In the genomic region with DNA sequence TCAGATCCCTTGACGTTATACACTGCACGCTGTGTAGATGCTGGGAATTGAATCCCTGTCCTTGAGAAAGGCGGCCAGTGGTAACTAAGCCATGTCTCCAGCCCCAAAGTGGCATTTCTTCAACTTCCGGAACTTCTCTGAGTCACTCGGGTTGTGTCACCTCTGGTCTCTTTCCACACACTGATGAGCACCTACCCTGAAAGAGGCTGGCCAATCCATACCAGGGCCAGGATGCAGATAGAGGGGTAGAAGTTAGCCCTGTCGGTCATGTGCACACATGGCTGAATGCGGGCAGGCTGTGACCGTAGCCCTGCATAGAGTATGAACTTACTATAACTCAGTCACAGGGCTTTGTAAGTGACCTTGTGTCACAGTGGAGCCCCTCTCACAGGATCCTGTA, we compare ENCODE assay signal across 9 mouse cellular contexts. TPM values are rescaled to one million over a fixed set of nuclear protein-coding genes. Genes with fewer than 3 reads are reported as not detected.
DNase-seq lines count a peak whose midpoint lies in the region; ATAC-seq and TF ChIP-seq lines count a peak whose summit lies in the region.
"Had no signal": no experiment of that assay in that cellular context is flagged by ENCODE, and none has a peak within 500 bp of the region (broad histone marks: within the 10 kb centered on the region; RNA-seq: fewer than 3 reads in every experiment).

No protein-coding gene starts in this region.

- no peaks in the 10 kb centered on the region for H3K9me3 ChIP-seq in heart, embryonic 15.5 days (replicated peaks)
- no peaks in the 10 kb centered on the region for H3K9me3 ChIP-seq in MEL (replicated peaks; ENCODE audit: insufficient read depth, low read length)
- no peaks in the 10 kb centered on the region for H3K9me3 ChIP-seq in intestine, embryonic 16.5 days (ENCODE audit: control insufficient read depth, low read length)

- no peaks in the 10 kb centered on the region for H3K27me3 ChIP-seq in heart, embryonic 15.5 days
- no peaks in the 10 kb centered on the region for H3K27me3 ChIP-seq in MEL (ENCODE audit: control insufficient read depth in 1 of 2, insufficient read depth in 2 of 2, low read length in 2 of 2)
- H3K27me3 ChIP-seq in intestine, embryonic 16.5 days (replicated peaks; ENCODE audit: control insufficient read depth, insufficient read depth, low read length) = no peaks in the 10 kb centered on the region

- peak overlapping the region; percentile 96 for H3K27ac ChIP-seq in heart, embryonic 15.5 days
- H3K27ac ChIP-seq in MEL (ENCODE audit: control insufficient read depth, low read depth, low read length) = no peak overlapping the region
- H3K27ac ChIP-seq in intestine, embryonic 16.5 days (ENCODE audit: low read length) = peak overlapping the region; percentile 65

- TF ChIP-seq POLR2A in MEL (IDR thresholded peaks at IDR 0.05; ENCODE audit: control insufficient read depth in 1 of 2, insufficient read depth in 1 of 2, low read depth in 1 of 2, low read length in 2 of 2, poor library complexity in 1 of 2) = no peak

- no peak for TF ChIP-seq EP300 in MEL (IDR thresholded peaks at IDR 0.05; ENCODE audit: low read depth in 1 of 2, low read length in 2 of 2)

- no peak for DNase-seq in heart, adult 18-20 months
- DNase-seq in MEL (ENCODE audit: low read depth, low spot score) = no peak
- DNase-seq in naive thymus-derived CD4-positive, alpha-beta T cell, adult 2 months (ENCODE audit: low read depth) = peak; percentile 65
- DNase-seq in frontal cortex, postnatal 14 days (ENCODE audit: low spot score in 2 of 2) = no peak
- DNase-seq in layer of hippocampus, postnatal 25 days (ENCODE audit: extremely low spot score in 1 of 2, low spot score in 1 of 2) = no peak
- no peak for DNase-seq in embryo, embryonic 9.5 days (ENCODE audit: extremely low spot score)
- DNase-seq: cerebellum, postnatal 36 days had no signal

- H3K4me1 ChIP-seq in heart, embryonic 15.5 days (replicated peaks) = peaks cover 80% of the 10 kb centered on the region
- H3K4me1 ChIP-seq in MEL (ENCODE audit: control insufficient read depth in 1 of 2, insufficient read depth in 2 of 2, low read length in 2 of 2) = peaks cover 15 to 50% of the 10 kb centered on the region in 2 experiments
- peaks cover 67% of the 10 kb centered on the region for H3K4me1 ChIP-seq in intestine, embryonic 16.5 days (ENCODE audit: control insufficient read depth, insufficient read depth, low read length)

- no peak for ATAC-seq in heart, embryonic 15.5 days (replicated peaks; ENCODE audit: insufficient number of reproducible peaks, insufficient read depth, low FRiP score, low read depth)
- ATAC-seq in intestine, embryonic 16.5 days = no peak

- 51% methylated on average over 8 of the region's 8 CpGs for WGBS in heart, embryonic 15.5 days
- WGBS in intestine, embryonic 16.5 days = 79% methylated on average over 8 of the region's 8 CpGs

- no peaks in the 10 kb centered on the region for H3K36me3 ChIP-seq in heart, embryonic 15.5 days
- peaks cover 0 to 32% of the 10 kb centered on the region in 2 experiments; a peak in 3 of 4 replicates for H3K36me3 ChIP-seq in MEL (ENCODE audit: control insufficient read depth in 1 of 2, insufficient read depth in 2 of 2, low read length in 2 of 2)
- H3K36me3 ChIP-seq in intestine, embryonic 16.5 days (ENCODE audit: control insufficient read depth, insufficient read depth, low read length) = no peaks in the 10 kb centered on the region

- no peak for TF ChIP-seq CTCF in MEL (IDR thresholded peaks at IDR 0.05 in 2 of 3, conservative IDR thresholded peaks at IDR 0.05 in 1 of 3; ENCODE audit: control insufficient read depth in 1 of 3, insufficient read depth in 1 of 3, low read depth in 2 of 3, low read length in 3 of 3, poor library complexity in 1 of 3, severe bottlenecking in 1 of 3)

- H3K4me2 ChIP-seq in heart, embryonic 15.5 days = peak overlapping the region; percentile 90
- H3K4me2 ChIP-seq in intestine, embryonic 16.5 days (ENCODE audit: low read depth, low read length) = peak overlapping the region; percentile 83

- H3K79me2 ChIP-seq in MEL (ENCODE audit: control insufficient read depth, insufficient read depth, low read length, poor library complexity) = peaks cover 17% of the 10 kb centered on the region

- H3K4me3 ChIP-seq in heart, embryonic 15.5 days = peak overlapping the region; percentile 66
- no peak overlapping the region; a peak in 1 of 4 replicates for H3K4me3 ChIP-seq in MEL (ENCODE audit: control insufficient read depth in 1 of 2, insufficient read depth in 1 of 2, low read depth in 2 of 2, low read length in 2 of 2)
- H3K4me3 ChIP-seq in intestine, embryonic 16.5 days (ENCODE audit: low read length) = no peak overlapping the region

- TF ChIP-seq RAD21 in MEL (IDR thresholded peaks at IDR 0.05; ENCODE audit: low read depth, low read length) = no peak

- H3K9ac ChIP-seq in heart, embryonic 15.5 days = peak overlapping the region; percentile 32
- peak overlapping the region; percentile 59 for H3K9ac ChIP-seq in MEL (ENCODE audit: control insufficient read depth, low read depth, low read length, poor library complexity, severe bottlenecking)
- H3K9ac ChIP-seq in intestine, embryonic 16.5 days (ENCODE audit: low read depth, low read length) = peak overlapping the region; percentile 33; the same call in 1 of the 2 replicates

TF ChIP-seq in MEL, 35 proteins besides CTCF, POLR2A, EP300 and RAD21:
- TF ChIP-seq NELFE (IDR thresholded peaks at IDR 0.05; ENCODE audit: low read depth, low read length) = no peak

RNA-seq across cellular contexts. Expression of a gene that starts 57.9 kb away (rescaled TPM):
- 136 and 149 TPM in 2 replicates for polyA plus RNA-seq in heart, embryonic 15.5 days (2015; fragmentation: Nextera tagmentation; extraction: Ambion mirVana)
- 10 to 100 TPM; 62.9 to 67.0 TPM for total RNA-seq in heart, adult 18-20 months (2021)
- 12.9 and 13.9 TPM in 2 replicates for total RNA-seq in MEL (2012; rRNA removed)
- 10 to 100 TPM in 1 of 2 experiments, not detected in 1; 15.4 TPM for polyA plus RNA-seq in MEL (2012; ENCODE audit: insufficient read depth in 1 of 2, insufficient read length in 2 of 2, low read depth in 1 of 2, low replicate concordance in 2 of 2, missing spikeins in 1 of 2)
- 69.2 and 73.7 TPM in 2 replicates for polyA plus RNA-seq in intestine, embryonic 16.5 days (2015; fragmentation: Nextera tagmentation; extraction: Ambion mirVana)
- total RNA-seq in layer of hippocampus, postnatal 25 days (2021) = 10 to 100 TPM; 64.0 to 74.4 TPM
